Mouse (Mus musculus): ENCODE measurements around the gene CK137956. TPM values are rescaled to one million over a fixed set of nuclear protein-coding genes. Genes with fewer than 3 reads are reported as not detected.

The CK137956 gene
- not detected in 2 replicates for polyA plus RNA-seq (2015; fragmentation: Nextera tagmentation; extraction: Ambion mirVana)

DNA sequence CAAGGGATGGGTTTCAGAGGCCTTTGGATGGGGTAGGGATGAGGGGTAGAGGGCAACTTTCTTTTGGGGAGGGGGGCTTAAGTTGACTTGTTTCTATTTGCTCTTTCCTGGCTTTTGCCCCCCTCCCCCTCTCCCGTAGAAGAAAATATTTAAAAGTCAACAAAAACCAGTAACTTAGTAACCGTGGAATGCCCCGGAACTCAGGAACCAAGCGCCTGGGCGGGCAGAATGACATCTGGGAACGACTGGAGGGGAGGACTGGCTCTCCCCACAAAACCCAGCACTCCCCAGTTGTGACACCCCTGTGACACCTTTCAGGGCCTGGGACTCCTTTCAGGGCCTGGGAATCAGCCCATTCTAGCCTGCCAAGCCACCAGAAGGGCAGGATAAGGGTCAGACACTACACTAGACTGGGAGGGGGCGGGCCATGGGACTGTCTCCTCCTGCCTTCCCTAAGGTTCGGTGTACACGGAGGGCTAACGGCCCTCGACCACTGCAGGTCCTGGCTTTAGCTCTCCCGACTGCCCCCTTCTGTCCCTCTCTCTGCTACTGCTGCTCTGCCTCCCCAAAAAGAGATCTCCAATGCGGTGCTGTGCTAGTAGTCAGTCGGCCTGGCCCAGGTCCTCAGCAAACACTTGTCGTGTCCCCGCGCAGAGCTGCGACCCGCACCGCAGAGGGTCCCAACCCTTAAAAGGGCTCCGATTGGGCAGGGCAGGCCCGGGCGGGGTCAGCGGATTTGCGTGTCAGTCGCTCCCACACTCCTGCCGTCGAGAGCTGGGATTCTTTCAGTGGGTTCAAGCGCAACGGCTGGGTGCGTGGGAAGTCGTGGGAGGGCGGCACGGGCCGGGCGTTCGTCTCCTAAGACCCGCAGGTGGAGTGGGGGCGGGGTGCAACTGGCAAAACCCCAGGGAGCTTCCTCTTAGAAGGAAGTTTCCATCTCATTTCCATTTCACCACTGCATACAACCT lies at the start of gene CK137956:
CK137956 (minus strand) TSS at position 51 of the 968 bp plus-strand sequence.
- Histone ChIP-seq H3K4me3 (replicated peaks) (no peak within 1 kb of the TSS), H3K27me3 (peaks cover 51% of the 10 kb centered on the region)

DNA sequence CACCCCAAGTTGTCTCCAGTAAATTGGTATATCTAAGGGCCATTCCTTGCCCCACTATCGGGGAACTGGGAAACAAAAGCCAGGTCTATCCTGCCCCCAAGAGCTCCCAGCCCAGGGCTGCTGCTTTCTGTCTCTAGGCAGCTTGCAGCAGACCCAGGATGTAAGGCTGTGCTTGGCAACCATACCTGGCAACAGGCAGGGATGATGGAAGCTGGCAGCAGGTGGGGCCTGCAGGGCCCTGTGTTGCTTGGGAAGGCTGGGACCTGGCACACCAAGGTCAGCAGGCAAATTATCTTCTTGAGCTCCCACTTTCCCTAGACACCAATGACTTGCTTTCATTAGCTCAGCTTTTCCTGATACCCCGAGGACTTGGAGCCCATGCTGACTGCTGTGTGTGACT lies 48.7 kb upstream of the CK137956 start:
- WGBS, result 63% methylated on average over 2 of the region's 2 CpGs
- Histone ChIP-seq H3K27me3 (no peaks in the 10 kb centered on the region), H3K4me3 (replicated peaks) (no peak overlapping the region), H3K27ac (replicated peaks) (no peak overlapping the region), H3K9ac (no peak overlapping the region), H3K9me3 (replicated peaks) (no peaks in the 10 kb centered on the region), H3K4me1 (no peaks in the 10 kb centered on the region), H3K36me3 (no peaks in the 10 kb centered on the region), H3K4me2 (replicated peaks) (no peak overlapping the region)
- no peak for ATAC-seq (ENCODE audit: insufficient number of reproducible peaks, low FRiP score, low TSS enrichment, low read depth)

More for the DNA sequence above, at the start of gene CK137956:
- ATAC-seq (ENCODE audit: insufficient number of reproducible peaks, low FRiP score, low TSS enrichment, low read depth), result no peak
- H3K9ac ChIP-seq, result no peak within 1 kb of the TSS
- no peak within 1 kb of the TSS for H3K4me2 ChIP-seq (replicated peaks)
- 3% methylated on average over 39 of the region's 39 CpGs for WGBS
- H3K36me3 ChIP-seq, result no peaks in the 10 kb centered on the region
- H3K9me3 ChIP-seq (replicated peaks), result no peaks in the 10 kb centered on the region
- no peaks in the 10 kb centered on the region for H3K4me1 ChIP-seq
- no peak within 1 kb of the TSS for H3K27ac ChIP-seq (replicated peaks)

DNA sequence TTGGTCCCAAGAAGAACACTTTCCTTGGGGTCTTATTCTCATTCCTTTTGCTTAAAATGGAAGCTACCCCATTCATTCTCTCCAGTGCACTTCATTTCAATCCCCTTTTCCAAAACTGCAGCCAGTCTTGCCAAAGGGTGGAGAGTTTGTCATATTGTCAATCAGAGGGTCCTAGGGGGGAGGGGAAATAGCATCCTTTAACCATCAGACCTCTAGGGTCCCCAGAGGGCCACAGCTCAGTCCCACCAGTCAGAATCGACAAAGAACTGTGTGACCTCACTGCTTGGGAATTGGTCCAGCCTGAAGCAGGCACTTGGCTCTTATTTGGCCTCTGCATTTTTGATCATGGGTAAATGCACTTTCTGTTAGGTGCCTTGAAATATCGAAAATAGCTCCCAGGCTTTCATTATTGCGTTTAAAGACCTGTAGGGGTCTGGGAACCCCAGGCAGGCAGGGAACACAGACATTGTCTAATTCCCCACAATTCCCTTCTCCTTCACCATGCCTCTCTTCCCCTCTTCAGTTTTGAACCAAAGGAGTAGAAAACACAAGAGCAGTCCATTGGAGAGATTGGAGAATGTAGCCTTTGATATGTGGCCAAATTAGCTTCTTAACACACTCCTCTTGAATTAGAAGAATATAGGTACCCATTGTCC lies 34.2 kb upstream of the CK137956 start:
- H3K4me3 ChIP-seq (replicated peaks), result no peak overlapping the region
- no peaks in the 10 kb centered on the region for H3K27me3 ChIP-seq
- H3K9me3 ChIP-seq (replicated peaks), result no peaks in the 10 kb centered on the region
- H3K27ac ChIP-seq (replicated peaks), result no peak overlapping the region
- no peaks in the 10 kb centered on the region for H3K4me1 ChIP-seq
- 55% methylated on average over 3 of the region's 3 CpGs for WGBS
- no peak for ATAC-seq (ENCODE audit: insufficient number of reproducible peaks, low FRiP score, low TSS enrichment, low read depth)
- H3K36me3 ChIP-seq, result no peaks in the 10 kb centered on the region
- H3K9ac ChIP-seq, result no peak overlapping the region
- no peak overlapping the region for H3K4me2 ChIP-seq (replicated peaks)

DNA sequence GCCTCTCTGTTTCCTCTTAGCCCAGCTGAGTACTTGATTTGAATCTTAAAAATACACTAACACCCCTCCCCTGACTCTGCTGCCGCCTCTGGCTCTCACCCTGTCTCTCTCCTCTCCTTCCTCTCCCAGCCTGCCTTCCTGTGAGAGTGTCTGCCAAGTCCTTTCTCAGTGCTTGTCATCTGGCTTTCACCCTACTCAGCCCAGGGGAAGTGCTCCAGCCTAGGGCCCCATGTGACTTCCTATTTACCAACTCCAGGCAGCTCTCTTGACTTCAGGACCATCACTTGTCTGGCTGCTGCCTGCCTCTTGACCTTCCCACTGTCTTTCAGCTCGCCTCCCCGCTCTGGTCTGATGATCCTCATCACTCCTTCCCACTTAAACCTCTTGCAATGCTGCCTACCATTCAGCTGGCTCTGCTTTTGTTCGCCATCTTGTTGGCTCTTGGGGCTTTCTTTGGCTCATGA lies 31.9 kb upstream of the CK137956 start:
- H3K9me3 ChIP-seq (replicated peaks), result no peaks in the 10 kb centered on the region
- H3K27me3 ChIP-seq, result no peaks in the 10 kb centered on the region
- no peak overlapping the region for H3K27ac ChIP-seq (replicated peaks)
- no peak overlapping the region for H3K4me2 ChIP-seq (replicated peaks)
- WGBS, result 69% methylated on average over 4 of the region's 4 CpGs
- no peaks in the 10 kb centered on the region for H3K4me1 ChIP-seq
- H3K4me3 ChIP-seq (replicated peaks), result no peak overlapping the region
- no peak for ATAC-seq (ENCODE audit: insufficient number of reproducible peaks, low FRiP score, low TSS enrichment, low read depth)
- H3K9ac ChIP-seq, result no peak overlapping the region
- H3K36me3 ChIP-seq, result no peaks in the 10 kb centered on the region

DNA sequence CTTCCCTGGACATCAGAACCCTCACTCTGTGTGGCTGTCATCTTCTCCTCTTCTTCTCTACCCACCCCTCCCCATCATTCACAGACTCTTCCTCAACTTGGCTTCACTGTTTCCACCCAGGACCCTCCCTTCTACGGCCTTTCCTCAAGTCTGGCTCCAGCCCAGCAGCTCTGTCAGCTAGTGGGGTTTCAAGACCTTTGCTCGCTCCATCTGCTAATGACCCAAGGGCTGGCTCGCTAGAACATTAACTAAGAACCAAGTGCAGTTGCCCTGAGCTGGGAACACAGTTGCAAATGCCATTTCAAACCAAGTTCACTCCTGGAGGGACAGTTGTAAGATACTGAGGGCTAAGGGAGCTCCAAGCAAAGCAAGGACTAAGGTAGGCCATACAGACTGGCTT lies 28.5 kb upstream of the CK137956 start:
- no peak for ATAC-seq (ENCODE audit: insufficient number of reproducible peaks, low FRiP score, low TSS enrichment, low read depth)
- Histone ChIP-seq H3K9me3 (replicated peaks) (no peaks in the 10 kb centered on the region), H3K27me3 (0 out of 2 replicates have a peak, but pooled peaks cover 3% of the 10 kb centered on the region), H3K4me2 (replicated peaks) (no peak overlapping the region), H3K36me3 (no peaks in the 10 kb centered on the region), H3K27ac (replicated peaks) (no peak overlapping the region), H3K4me3 (replicated peaks) (no peak overlapping the region), H3K9ac (no peak overlapping the region), H3K4me1 (no peaks in the 10 kb centered on the region)
- WGBS, result 77% methylated on average over 3 of the region's 3 CpGs

DNA sequence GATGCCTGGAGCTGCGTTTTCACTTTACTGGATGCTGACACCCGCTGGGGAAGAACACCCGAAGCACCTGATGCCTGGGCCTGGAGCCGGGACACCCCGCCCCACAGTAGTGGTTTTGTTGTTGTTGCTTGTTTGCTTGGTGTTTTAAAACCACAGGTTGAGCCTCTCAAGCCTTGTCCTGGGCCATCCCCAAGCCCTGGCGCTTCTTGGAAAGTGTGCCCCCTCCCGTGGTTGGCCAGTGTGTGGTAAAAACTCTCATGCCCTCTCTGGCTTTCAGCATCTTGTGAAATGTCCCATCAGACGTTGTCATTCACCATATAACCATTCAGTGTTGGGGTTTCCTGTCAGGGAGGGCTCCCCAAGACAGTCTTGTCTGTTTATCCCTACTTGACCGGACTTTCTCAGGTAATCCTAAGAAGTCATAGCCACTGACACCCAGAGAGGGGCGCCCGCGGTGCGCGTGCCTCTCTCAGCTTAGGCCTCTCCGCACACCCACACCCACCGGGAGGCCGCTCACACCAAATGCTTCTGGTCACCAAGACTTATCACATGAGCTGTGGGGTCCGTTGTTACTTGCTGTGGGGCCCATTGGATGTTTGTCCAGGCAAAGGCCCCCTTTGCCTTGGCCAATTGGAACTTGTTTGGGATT lies 18.7 kb upstream of the CK137956 start:
- WGBS, result 12% methylated on average over 18 of the region's 18 CpGs
- no peak overlapping the region for H3K4me2 ChIP-seq (replicated peaks)
- ATAC-seq (ENCODE audit: insufficient number of reproducible peaks, low FRiP score, low TSS enrichment, low read depth), result no peak
- H3K9me3 ChIP-seq (replicated peaks), result no peaks in the 10 kb centered on the region
- H3K9ac ChIP-seq, result no peak overlapping the region
- H3K4me3 ChIP-seq (replicated peaks), result no peak overlapping the region
- peaks cover 14% of the 10 kb centered on the region for H3K4me1 ChIP-seq
- peaks cover 66% of the 10 kb centered on the region for H3K27me3 ChIP-seq
- H3K27ac ChIP-seq (replicated peaks), result no peak overlapping the region
- no peaks in the 10 kb centered on the region for H3K36me3 ChIP-seq

DNA sequence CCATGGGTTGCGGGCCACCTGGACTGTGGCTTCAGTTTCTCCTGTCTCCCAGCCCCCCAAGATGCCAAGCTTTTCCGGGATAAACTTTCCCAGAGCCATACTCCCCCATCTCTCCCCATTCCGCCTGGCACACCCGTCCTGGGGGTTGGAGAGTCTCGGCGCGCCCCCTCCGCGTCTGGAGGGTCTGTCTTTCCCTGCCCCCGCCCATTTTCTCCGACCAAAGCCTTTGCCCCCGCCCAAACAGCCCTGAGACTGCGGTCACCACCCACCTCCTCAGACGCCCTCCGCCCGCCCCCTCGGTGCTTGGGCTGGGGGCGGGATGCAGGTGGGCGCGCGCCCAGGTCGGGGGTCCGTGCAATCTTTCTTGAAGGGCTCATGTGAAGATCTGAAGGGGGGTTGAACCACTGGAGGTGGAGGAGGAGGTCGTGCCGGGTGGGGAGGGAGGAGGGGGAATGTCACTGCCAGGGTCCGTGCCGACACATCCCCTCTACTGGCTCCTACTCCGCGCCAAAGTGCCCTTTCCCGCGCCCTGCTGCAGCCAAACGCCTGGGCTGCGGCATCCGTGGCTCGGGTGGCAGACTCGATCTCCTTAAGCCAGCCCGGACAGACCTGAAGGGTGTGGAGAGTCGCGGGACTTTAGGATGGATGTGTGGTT lies 17.9 kb upstream of the CK137956 start:
- Histone ChIP-seq H3K4me3 (replicated peaks) (peak overlapping the region; percentile 37), H3K9me3 (replicated peaks) (no peaks in the 10 kb centered on the region), H3K4me2 (replicated peaks) (peak overlapping the region; percentile 63), H3K27ac (replicated peaks) (no peak overlapping the region), H3K36me3 (no peaks in the 10 kb centered on the region), H3K4me1 (peaks cover 14% of the 10 kb centered on the region), H3K9ac (no peak overlapping the region), H3K27me3 (peaks cover 71% of the 10 kb centered on the region)
- no peak for ATAC-seq (ENCODE audit: insufficient number of reproducible peaks, low FRiP score, low TSS enrichment, low read depth)
- 1% methylated on average over 39 of the region's 39 CpGs for WGBS

DNA sequence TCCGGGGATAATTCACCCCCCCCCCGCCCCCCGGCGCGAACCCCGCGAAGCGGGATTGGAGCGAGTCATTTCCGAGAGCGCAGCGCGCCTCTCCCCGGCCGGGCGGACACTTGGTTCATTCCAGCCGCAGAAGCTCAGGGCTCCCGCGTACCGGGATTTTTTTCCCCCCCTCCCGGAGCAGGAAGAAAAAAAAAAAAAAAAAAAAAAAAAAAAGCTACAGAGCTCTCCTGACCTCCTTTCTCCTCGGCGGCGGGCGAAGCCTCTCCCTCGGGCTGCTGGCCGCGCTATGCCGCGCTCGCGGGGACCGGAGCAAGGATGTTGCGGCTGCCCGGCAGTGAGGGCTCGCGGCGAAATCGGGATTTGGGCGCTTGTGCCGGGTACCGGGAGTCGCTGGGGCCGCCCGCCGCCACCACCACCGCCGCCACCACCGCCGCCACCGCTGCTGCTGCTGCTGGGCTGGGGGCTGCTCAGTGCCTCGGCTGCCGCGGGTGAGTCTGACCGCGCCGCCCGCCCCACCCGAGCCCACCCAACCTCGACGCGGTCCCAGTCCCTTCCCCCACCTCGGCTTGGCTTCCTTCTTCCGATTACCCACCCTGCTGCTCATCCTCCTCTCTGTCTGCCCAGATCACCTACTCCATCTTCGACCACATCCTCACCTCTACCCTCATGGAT lies 17.2 kb upstream of the CK137956 start, which contains the start of gene Csmd2:
Csmd2 (plus strand) TSS at position 74 of the 672 bp plus-strand sequence.
- Histone ChIP-seq H3K27ac (replicated peaks) (no peak within 1 kb of the TSS), H3K4me2 (replicated peaks) (peak within 1 kb of the TSS; percentile 63), H3K27me3 (peaks cover 71% of the 10 kb centered on the region), H3K9me3 (replicated peaks) (no peaks in the 10 kb centered on the region), H3K4me3 (replicated peaks) (peak within 1 kb of the TSS; percentile 37), H3K4me1 (peaks cover 14% of the 10 kb centered on the region), H3K9ac (no peak within 1 kb of the TSS), H3K36me3 (no peaks in the 10 kb centered on the region)
- no peak for ATAC-seq (ENCODE audit: insufficient number of reproducible peaks, low FRiP score, low TSS enrichment, low read depth)
- WGBS, result 1% methylated on average over 48 of the region's 65 CpGs

DNA sequence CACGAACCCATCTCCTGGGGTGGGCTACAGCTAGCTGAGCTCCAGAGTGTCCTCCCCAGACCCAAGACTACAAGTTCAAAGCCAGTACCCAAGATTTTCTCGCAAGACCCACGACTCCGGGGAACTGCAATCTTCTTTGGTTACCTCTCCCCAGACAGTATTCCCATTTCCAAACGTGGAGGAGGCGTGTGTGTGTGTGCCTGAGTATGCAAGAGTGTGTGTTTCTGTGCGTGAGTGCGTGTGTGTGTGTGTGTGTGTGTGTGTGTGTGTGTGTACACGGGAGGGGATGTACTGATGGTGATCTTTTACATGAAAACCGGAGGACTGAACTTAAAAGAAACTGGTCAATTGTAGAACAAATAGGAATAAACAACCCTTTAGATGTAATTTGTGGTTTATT lies 16.5 kb upstream of the CK137956 start:
- H3K4me3 ChIP-seq (replicated peaks), result peak overlapping the region; percentile 37; the same call in 1 of the 2 replicates
- H3K36me3 ChIP-seq, result no peaks in the 10 kb centered on the region
- no peak overlapping the region for H3K9ac ChIP-seq
- H3K4me1 ChIP-seq, result peaks cover 14% of the 10 kb centered on the region
- no peaks in the 10 kb centered on the region for H3K9me3 ChIP-seq (replicated peaks)
- peak overlapping the region; percentile 63 for H3K4me2 ChIP-seq (replicated peaks)
- no peak overlapping the region for H3K27ac ChIP-seq (replicated peaks)
- 3% methylated on average over 10 of the region's 10 CpGs for WGBS
- H3K27me3 ChIP-seq, result peaks cover 71% of the 10 kb centered on the region
- ATAC-seq (ENCODE audit: insufficient number of reproducible peaks, low FRiP score, low TSS enrichment, low read depth), result no peak

DNA sequence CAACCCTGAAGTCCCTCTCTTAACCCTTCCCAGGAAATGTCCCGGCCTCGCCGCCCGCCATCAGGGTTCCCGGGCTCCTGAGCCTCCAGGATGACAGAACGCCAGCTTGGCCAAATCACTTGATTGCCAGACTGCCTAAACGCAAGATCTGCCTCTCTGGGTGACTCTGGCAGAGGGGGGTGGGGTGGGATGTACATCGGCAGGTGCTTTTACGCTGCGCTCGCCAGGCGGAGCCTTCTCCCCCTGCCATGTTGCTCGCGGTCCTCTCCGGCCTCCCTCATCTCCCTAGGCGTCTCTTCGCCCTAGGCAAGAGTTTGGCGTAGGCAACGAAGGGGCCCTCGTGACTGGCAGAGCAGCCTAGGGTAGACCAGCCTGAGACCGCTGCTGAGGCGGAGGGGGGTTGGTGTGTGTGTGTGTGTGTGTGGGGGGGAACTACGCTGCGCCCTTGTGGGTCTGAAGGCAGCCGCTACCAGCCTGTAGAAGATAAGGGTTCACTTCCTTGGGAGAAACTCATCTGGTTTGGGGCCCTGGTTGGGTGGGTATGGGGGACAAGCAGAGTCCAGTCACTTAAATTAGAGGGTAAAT lies 15.8 kb upstream of the CK137956 start:
- Histone ChIP-seq H3K9ac (no peak overlapping the region), H3K4me3 (replicated peaks) (no peak overlapping the region), H3K9me3 (replicated peaks) (no peaks in the 10 kb centered on the region), H3K27me3 (peaks cover 71% of the 10 kb centered on the region), H3K36me3 (no peaks in the 10 kb centered on the region), H3K4me2 (replicated peaks) (no peak overlapping the region), H3K27ac (replicated peaks) (no peak overlapping the region), H3K4me1 (peaks cover 14% of the 10 kb centered on the region)
- ATAC-seq (ENCODE audit: insufficient number of reproducible peaks, low FRiP score, low TSS enrichment, low read depth), result no peak
- 3% methylated on average over 25 of the region's 25 CpGs for WGBS
